Mouse (Mus musculus) lung, embryonic 14.5 days (tissue): ENCODE measurements around the gene Npm1. TPM values are rescaled to one million over a fixed set of nuclear protein-coding genes. Genes with fewer than 3 reads are reported as not detected.

ENCODE experiments used
- ATAC-seq: fragments of 200-750 bp; cut with Nextera tagmentation; 2 replicates; pipeline ENCODE4 v1.8.0; 2017; ENCODE audit warnings: mild to moderate bottlenecking, moderate TSS enrichment, moderate library complexity; ENCODE audit not compliant: insufficient read depth
- DNase-seq: peaks from one replicate; pipeline ENCODE4 v3.0.0-alpha.2; 2015
- H3K27ac ChIP-seq: fragments of 300-500 bp; sonication (generic); 2 replicates; pipeline ENCODE4 v1.5.1; 2014; ENCODE audit warnings: low read depth, mild to moderate bottlenecking, moderate library complexity
- H3K27me3 ChIP-seq: fragments of 300-500 bp; sonication (generic); 2 replicates; pipeline ENCODE4 v1.6.1; 2014; ENCODE audit warnings: low read length, control low read depth; ENCODE audit not compliant: insufficient read depth
- H3K36me3 ChIP-seq: fragments of 300-500 bp; sonication (generic); 2 replicates; pipeline ENCODE4 v1.6.1; 2014; ENCODE audit warnings: control low read depth; ENCODE audit not compliant: insufficient read depth
- H3K4me1 ChIP-seq: fragments of 300-500 bp; sonication (generic); 2 replicates; pipeline ENCODE4 v1.6.1; 2014; ENCODE audit warnings: antibody characterized with exemption, control low read depth; ENCODE audit not compliant: insufficient read depth
- H3K4me2 ChIP-seq: fragments of 300-500 bp; sonication (generic); 2 replicates; pipeline ENCODE4 v1.6.1; 2014; ENCODE audit warnings: mild to moderate bottlenecking
- H3K4me3 ChIP-seq: fragments of 300-500 bp; sonication (generic); 2 replicates; pipeline ENCODE4 v1.5.1; 2014; ENCODE audit warnings: low read depth, low read length
- H3K9ac ChIP-seq: fragments of 300-500 bp; sonication (generic); 2 replicates; pipeline ENCODE4 v1.6.1; 2014
- H3K9me3 ChIP-seq: fragments of 300-500 bp; sonication (generic); 2 replicates; pipeline ENCODE4 v1.6.1; 2016; ENCODE audit warnings: low read depth, low read length, control low read depth
- CTCF ChIP-seq: IDR thresholded peaks from 2 replicates; pipeline ENCODE4 v1.5.1; 2016; ENCODE audit warnings: antibody characterized with exemption, low read depth
- WGBS: fragments of 180-500 bp; shearing (Covaris S2); extraction: QIAGEN DNeasy Blood & Tissue Kit; methylation state at CpG from one replicate; pipeline ENCODE4 v1.1.7; 2014; 5-methylcytosine and 5-hydroxymethylcytosine counted together
- polyA plus RNA-seq: library from polyadenylated mRNA; unstranded; fragments of >200 nt; fragmentation: Nextera tagmentation; extraction: Ambion mirVana; gene quantifications from 2 replicates; pipeline ENCODE4 v1.2.1, GENCODE M21; 2014

Npm1 gene
- polyA plus RNA-seq, 1 experiment from 2014 or later = 1,313 TPM

DNA sequence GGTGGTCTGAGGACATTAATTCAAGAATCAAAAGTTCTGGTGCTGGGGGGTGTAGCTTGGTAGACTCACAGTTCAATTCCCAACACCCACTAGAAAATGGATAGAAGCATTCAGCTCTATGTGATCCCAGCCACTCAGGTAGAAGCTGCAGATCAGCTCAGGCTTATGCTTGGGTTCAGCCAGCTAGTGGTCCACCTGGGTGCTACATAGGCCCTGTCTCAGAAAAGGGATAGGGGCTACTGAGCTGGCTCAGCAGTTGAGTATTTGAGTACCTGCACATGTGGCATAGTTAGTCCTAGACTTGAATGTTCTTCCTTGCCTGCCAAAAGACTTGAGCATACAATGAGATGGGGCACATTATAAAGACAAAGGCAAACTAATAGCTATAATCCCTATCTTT is 13.6 kb downstream of the Npm1 start:
- Histone ChIP-seq H3K27ac (no peak overlapping the region), H3K4me2 (no peak overlapping the region), H3K4me3 (no peak overlapping the region), H3K9ac (no peak overlapping the region), H3K4me1 (peaks cover 22% of the 10 kb centered on the region), H3K9me3 (no peaks in the 10 kb centered on the region), H3K36me3 (peaks cover 51% of the 10 kb centered on the region), H3K27me3 (peaks cover 23% of the 10 kb centered on the region)
- DNase-seq (no peak), ATAC-seq (no peak)
- TF ChIP-seq CTCF = no peak

- no peaks in the 10 kb centered on the region for H3K9me3 ChIP-seq
- ATAC-seq (no peak), DNase-seq (peak; percentile 17)
- peaks cover 24% of the 10 kb centered on the region for H3K4me1 ChIP-seq
- no peak overlapping the region for H3K9ac ChIP-seq
- no peak overlapping the region for H3K27ac ChIP-seq
- H3K4me3 ChIP-seq = no peak overlapping the region
- no peak for TF ChIP-seq CTCF
- no peak overlapping the region for H3K4me2 ChIP-seq
- 21% methylated on average over 3 of the region's 3 CpGs for WGBS
- peaks cover 47% of the 10 kb centered on the region for H3K36me3 ChIP-seq
- peaks cover 26% of the 10 kb centered on the region for H3K27me3 ChIP-seq
Measured at GRCm38 (mm10) chr11:33149088-33149436, 13.9 kb downstream of the Npm1 start.

- 5% methylated on average over 23 of the region's 23 CpGs for WGBS
- no peak overlapping the region for H3K9ac ChIP-seq
- peak overlapping the region; percentile 93 for H3K4me2 ChIP-seq
- H3K36me3 ChIP-seq = peaks cover 42% of the 10 kb centered on the region
- H3K4me3 ChIP-seq = peak overlapping the region; percentile 54
- DNase-seq (peak; percentile 96), ATAC-seq (peak; percentile 79)
- peaks cover 27% of the 10 kb centered on the region for H3K4me1 ChIP-seq
- H3K27ac ChIP-seq = no peak overlapping the region
- TF ChIP-seq CTCF = peak; percentile 83
- H3K27me3 ChIP-seq = peaks cover 30% of the 10 kb centered on the region
- no peaks in the 10 kb centered on the region for H3K9me3 ChIP-seq
Measured at GRCm38 (mm10) chr11:33148338-33149087, 14.5 kb downstream of the Npm1 start.

DNA sequence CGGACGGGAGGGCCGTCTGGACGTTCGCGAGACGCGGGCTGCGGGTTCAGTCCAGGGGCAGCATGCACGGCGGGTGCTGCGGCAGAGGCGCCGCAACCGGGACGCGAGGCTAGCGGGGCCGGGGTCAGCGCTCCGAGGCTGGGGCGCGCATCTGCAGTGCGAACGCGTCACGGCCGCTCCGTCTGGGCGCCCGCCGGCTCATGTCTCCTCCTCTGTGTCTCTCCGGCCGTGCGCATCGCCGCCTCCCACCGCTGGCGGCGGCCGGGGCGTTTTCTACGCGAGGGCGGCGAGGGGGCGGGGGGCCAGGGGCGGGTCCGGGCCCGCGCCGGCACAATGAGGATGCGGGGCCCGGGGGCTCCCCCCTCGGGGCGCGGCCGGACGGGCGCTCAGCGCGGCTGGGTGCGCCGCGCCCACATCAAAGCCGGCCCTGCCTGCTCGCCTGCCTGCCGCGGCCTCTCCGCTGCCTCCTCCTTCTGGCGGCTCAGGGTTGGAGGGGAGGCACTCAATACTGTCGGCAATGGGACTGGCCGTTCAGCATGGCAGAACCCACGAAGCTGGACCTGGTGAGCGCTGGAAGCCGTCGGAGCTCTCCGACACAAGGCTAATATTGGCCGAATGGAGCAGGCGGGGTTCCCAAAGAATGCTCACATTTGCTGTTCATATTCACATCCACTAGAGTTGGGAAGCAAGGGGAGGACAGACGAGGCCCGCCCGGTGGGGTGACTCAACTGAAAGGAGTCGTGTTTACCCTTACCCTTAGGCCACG is 15.3 kb downstream of the Npm1 start:
- Histone ChIP-seq H3K9me3 (no peaks in the 10 kb centered on the region), H3K27ac (peak overlapping the region; percentile 30; the same call in 1 of the 2 replicates), H3K9ac (peak overlapping the region; percentile 50), H3K27me3 (peaks cover 30% of the 10 kb centered on the region), H3K4me1 (peaks cover 27% of the 10 kb centered on the region), H3K4me2 (peak overlapping the region; percentile 93), H3K4me3 (peak overlapping the region; percentile 54), H3K36me3 (peaks cover 35% of the 10 kb centered on the region)
- TF ChIP-seq CTCF = no peak
- DNase-seq = peak; percentile 73
- under 1% methylated on average over 70 of the region's 85 CpGs for WGBS
- ATAC-seq = peak; percentile 69

DNA sequence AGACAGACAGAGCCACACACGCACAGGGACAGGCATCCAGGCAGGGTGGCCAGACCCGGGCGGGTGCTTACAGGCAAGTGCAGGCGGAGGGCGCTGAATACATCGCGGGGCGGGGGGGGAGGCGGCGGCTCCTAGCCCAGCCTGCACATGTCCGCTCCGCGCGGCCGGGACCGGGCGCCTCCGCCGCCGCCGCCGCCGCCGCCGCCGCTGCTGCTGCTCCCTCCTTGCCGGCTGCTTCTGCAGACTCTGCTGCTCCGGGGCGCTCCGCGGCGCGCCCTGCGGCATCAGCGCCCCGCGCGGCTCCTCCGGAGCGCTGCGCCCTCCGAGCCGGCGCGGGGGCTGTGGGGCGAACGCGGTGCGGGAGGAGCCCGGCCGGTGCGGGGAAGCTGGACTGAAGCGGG is 15.8 kb downstream of the Npm1 start, which contains the start of gene Fgf18:
Gene Fgf18, minus strand, starts transcription at position 230 of the 401 bp plus-strand sequence.
- Histone ChIP-seq H3K27me3 (peaks cover 30% of the 10 kb centered on the region), H3K9me3 (no peaks in the 10 kb centered on the region), H3K4me3 (peak within 1 kb of the TSS; percentile 54), H3K9ac (peak within 1 kb of the TSS; percentile 50), H3K4me1 (peaks cover 27% of the 10 kb centered on the region), H3K36me3 (peaks cover 29% of the 10 kb centered on the region), H3K4me2 (peak within 1 kb of the TSS; percentile 93), H3K27ac (peak within 1 kb of the TSS; percentile 30; the same call in 1 of the 2 replicates)
- DNase-seq = peak; percentile 51
- peak; percentile 18; the same call in 1 of the 2 replicates for ATAC-seq
- WGBS = 2% methylated on average over 44 of the region's 53 CpGs
- TF ChIP-seq CTCF = no peak

GRCm38 (mm10) chr11:33146651-33147131 is 16.3 kb downstream of the Npm1 start:
- Histone ChIP-seq H3K9me3 (no peaks in the 10 kb centered on the region), H3K4me1 (peaks cover 27% of the 10 kb centered on the region), H3K36me3 (peaks cover 24% of the 10 kb centered on the region), H3K4me3 (peak overlapping the region; percentile 54), H3K9ac (peak overlapping the region; percentile 50), H3K27ac (no peak overlapping the region), H3K4me2 (peak overlapping the region; percentile 93), H3K27me3 (peaks cover 30% of the 10 kb centered on the region)
- DNase-seq = peak; percentile 50
- WGBS = 2% methylated on average over 30 of the region's 30 CpGs
- ATAC-seq = no peak
- TF ChIP-seq CTCF = no peak

GRCm38 (mm10) chr11:33146143-33146497 is 16.9 kb downstream of the Npm1 start:
- H3K27ac ChIP-seq = no peak overlapping the region
- H3K4me3 ChIP-seq = no peak overlapping the region; the same call in none of the 2 replicates
- WGBS = 8% methylated on average over 9 of the region's 9 CpGs
- H3K9me3 ChIP-seq = no peaks in the 10 kb centered on the region
- peak overlapping the region; percentile 93; the same call in 1 of the 2 replicates for H3K4me2 ChIP-seq
- ATAC-seq (peak; percentile 9; the same call in 1 of the 2 replicates), DNase-seq (peak; percentile 93)
- no peak for TF ChIP-seq CTCF
- H3K27me3 ChIP-seq = peaks cover 30% of the 10 kb centered on the region
- H3K4me1 ChIP-seq = peaks cover 27% of the 10 kb centered on the region
- H3K36me3 ChIP-seq = peaks cover 19% of the 10 kb centered on the region
- no peak overlapping the region for H3K9ac ChIP-seq
